Mouse (Mus musculus) kidney, postnatal 0 days (tissue): ENCODE measurements at regions not wholly inside any gene's neighbourhood (a gene's known extent, or its start where the extent isn't known, plus 50 kb on each side); places are given as distances from the start of the nearest gene placed in this dataset.

Experiments used
- ATAC-seq: fragments of 200-750 bp; cut with Nextera tagmentation; replicated peaks from 2 replicates; pipeline ENCODE4 v1.8.0; 2017; ENCODE audit warnings: low read depth, moderate number of reproducible peaks, moderate TSS enrichment, moderate library complexity; ENCODE audit not compliant: low FRiP score
- DNase-seq: peaks from one replicate; pipeline ENCODE4 v3.0.0-alpha.2; 2016; ENCODE audit warnings: low spot score
- H3K27ac ChIP-seq: fragments of 300-500 bp; sonication (generic); 2 replicates; pipeline ENCODE4 v1.5.1; 2014; ENCODE audit warnings: mild to moderate bottlenecking
- H3K27me3 ChIP-seq: fragments of 300-500 bp; sonication (generic); 2 replicates; pipeline ENCODE4 v1.6.1; 2014; ENCODE audit warnings: low read length, mixed read lengths; ENCODE audit not compliant: insufficient read depth
- H3K36me3 ChIP-seq: fragments of 300-500 bp; sonication (generic); 2 replicates; pipeline ENCODE4 v1.6.1; 2014; ENCODE audit warnings: low read length, mixed read lengths; ENCODE audit not compliant: insufficient read depth
- H3K4me1 ChIP-seq: fragments of 300-500 bp; sonication (generic); replicated peaks from 2 replicates; pipeline ENCODE4 v1.6.1; 2014; ENCODE audit warnings: antibody characterized with exemption, low read length, mixed read lengths; ENCODE audit not compliant: insufficient read depth
- H3K4me2 ChIP-seq: fragments of 300-500 bp; sonication (generic); 2 replicates; pipeline ENCODE4 v1.6.1; 2014; ENCODE audit warnings: mild to moderate bottlenecking, low read length, moderate library complexity, mixed read lengths
- H3K4me3 ChIP-seq: fragments of 300-500 bp; sonication (generic); replicated peaks from 2 replicates; pipeline ENCODE4 v1.5.1; 2014; ENCODE audit warnings: low read depth, low read length
- H3K9ac ChIP-seq: fragments of 300-500 bp; sonication (generic); 2 replicates; pipeline ENCODE4 v1.6.1; 2014; ENCODE audit warnings: low read depth, low read length
- H3K9me3 ChIP-seq: fragments of 300-500 bp; sonication (generic); replicated peaks from 2 replicates; pipeline ENCODE4 v1.6.1; 2016; ENCODE audit warnings: low read length, inconsistent platforms, mixed read lengths
- CTCF ChIP-seq: IDR thresholded peaks from 2 replicates; pipeline ENCODE4 v1.5.1; 2016; ENCODE audit warnings: antibody characterized with exemption, low read depth, mild to moderate bottlenecking, moderate library complexity
- WGBS: fragments of 180-500 bp; shearing (Covaris S2); extraction: QIAGEN DNeasy Blood & Tissue Kit; methylation state at CpG from one replicate; pipeline ENCODE4 v1.1.7; 2014; 5-methylcytosine and 5-hydroxymethylcytosine counted together

DNA sequence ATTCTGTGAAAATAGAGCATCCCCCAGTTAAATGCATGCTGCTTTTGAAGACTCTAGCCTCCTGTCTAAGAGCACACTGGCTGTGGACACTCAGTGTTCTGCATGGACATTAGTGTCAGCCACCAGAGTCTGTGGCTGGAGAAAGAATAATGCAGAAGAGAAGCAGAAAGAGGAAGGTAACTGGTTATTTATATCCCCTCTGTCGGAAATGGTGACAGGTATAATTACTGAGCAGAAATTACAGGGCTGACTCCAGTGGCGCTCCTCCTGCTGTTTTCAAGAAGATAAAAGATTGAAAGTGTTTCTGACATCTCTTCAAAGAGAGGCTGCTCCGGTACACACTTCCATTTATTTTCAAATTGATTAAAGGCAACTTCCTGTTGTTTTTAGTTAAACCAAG, 139.5 kb upstream of the Gria1 start:
- Histone ChIP-seq H3K36me3 (no peaks in the 10 kb centered on the region), H3K4me3 (no peak overlapping the region), H3K27me3 (no peaks in the 10 kb centered on the region), H3K9ac (no peak overlapping the region), H3K4me2 (no peak overlapping the region), H3K27ac (no peak overlapping the region), H3K9me3 (no peaks in the 10 kb centered on the region), H3K4me1 (no peaks in the 10 kb centered on the region)
- ATAC-seq (no peak), DNase-seq (peak; percentile 27)
- TF ChIP-seq CTCF = no peak
- 2% methylated on average over 3 of the region's 3 CpGs for WGBS

DNA sequence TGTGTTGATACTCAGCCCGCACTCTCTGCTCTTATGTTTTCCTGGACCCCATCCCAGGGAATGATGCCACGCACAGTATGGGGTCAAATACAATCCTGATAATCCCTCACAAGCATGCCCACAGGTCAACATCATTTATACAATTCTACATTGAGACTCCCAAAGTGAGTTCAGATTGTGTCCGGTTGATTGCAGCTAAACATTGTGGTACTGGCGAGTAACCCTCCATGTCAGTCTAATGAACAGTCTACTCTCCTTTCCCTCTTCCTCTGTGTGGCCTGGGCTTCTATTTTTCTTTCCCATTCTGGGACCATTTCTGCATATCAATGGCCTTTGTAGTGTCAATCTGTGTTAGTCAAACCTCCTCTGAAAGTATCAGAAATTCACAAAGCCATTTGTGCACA, 112.6 kb upstream of the Gria1 start:
- DNase-seq = no peak
- Histone ChIP-seq H3K9ac (no peak overlapping the region), H3K27ac (no peak overlapping the region), H3K4me3 (no peak overlapping the region), H3K4me2 (no peak overlapping the region), H3K36me3 (no peaks in the 10 kb centered on the region), H3K9me3 (no peaks in the 10 kb centered on the region), H3K27me3 (no peaks in the 10 kb centered on the region), H3K4me1 (no peaks in the 10 kb centered on the region)
- TF ChIP-seq CTCF = no peak
- 85% methylated on average over 4 of the region's 4 CpGs for WGBS
- ATAC-seq = no peak

- Histone ChIP-seq H3K27ac (no peak overlapping the region), H3K9me3 (no peaks in the 10 kb centered on the region), H3K36me3 (no peaks in the 10 kb centered on the region), H3K27me3 (no peaks in the 10 kb centered on the region), H3K4me1 (no peaks in the 10 kb centered on the region), H3K9ac (no peak overlapping the region), H3K4me2 (no peak overlapping the region), H3K4me3 (no peak overlapping the region)
- no peak for TF ChIP-seq CTCF
- WGBS = 89% methylated on average over 3 of the region's 3 CpGs
- no peak for ATAC-seq
- DNase-seq = no peak
Observed at GRCm38 (mm10) chr11:56901201-56901600, 110.0 kb upstream of the Gria1 start.

DNA sequence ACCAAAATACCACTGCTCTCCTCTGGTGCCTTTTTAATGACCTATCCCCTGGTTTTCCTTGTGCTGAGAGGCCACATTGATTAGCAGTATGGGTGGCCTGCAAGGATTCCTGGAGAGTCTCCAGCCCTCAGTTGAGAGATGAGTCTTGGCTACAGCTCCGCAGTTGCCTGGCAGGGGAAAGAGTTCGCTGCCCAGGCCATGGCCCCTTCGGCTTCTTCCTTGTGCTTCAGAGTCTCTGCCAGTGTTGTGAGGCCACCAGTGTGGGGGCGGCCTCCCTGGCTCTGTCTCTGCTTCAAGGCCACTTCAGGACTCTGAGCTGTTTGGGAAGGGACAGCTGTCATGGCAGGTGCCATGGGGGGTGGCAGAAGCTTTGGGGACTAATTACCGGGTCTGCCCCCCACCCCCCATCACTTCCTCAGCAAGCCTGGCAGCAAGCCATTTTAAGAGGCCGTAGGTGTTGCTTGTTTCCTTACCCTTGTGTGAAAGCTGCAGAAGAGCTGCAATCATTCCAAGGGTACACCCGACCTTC, 85.8 kb upstream of the Gria1 start:
- DNase-seq = no peak
- TF ChIP-seq CTCF = no peak
- 74% methylated on average over 7 of the region's 7 CpGs for WGBS

GRCm38 (mm10) chr11:56932766-56933165, 78.4 kb upstream of the Gria1 start:
- no peak for DNase-seq
- Histone ChIP-seq H3K4me2 (no peak overlapping the region), H3K4me3 (no peak overlapping the region), H3K27ac (no peak overlapping the region), H3K4me1 (no peaks in the 10 kb centered on the region), H3K9ac (no peak overlapping the region), H3K36me3 (no peaks in the 10 kb centered on the region), H3K27me3 (no peaks in the 10 kb centered on the region), H3K9me3 (no peaks in the 10 kb centered on the region)
- ATAC-seq = no peak
- WGBS = 43% methylated on average over 7 of the region's 7 CpGs
- TF ChIP-seq CTCF = no peak

More for the DNA sequence above, 85.8 kb upstream of the Gria1 start:
- no peak overlapping the region for H3K4me3 ChIP-seq
- no peaks in the 10 kb centered on the region for H3K4me1 ChIP-seq
- H3K27me3 ChIP-seq = no peaks in the 10 kb centered on the region
- H3K27ac ChIP-seq = no peak overlapping the region
- no peaks in the 10 kb centered on the region for H3K36me3 ChIP-seq
- no peak overlapping the region for H3K4me2 ChIP-seq
- H3K9ac ChIP-seq = no peak overlapping the region
- H3K9me3 ChIP-seq = no peaks in the 10 kb centered on the region
- no peak for ATAC-seq

DNA sequence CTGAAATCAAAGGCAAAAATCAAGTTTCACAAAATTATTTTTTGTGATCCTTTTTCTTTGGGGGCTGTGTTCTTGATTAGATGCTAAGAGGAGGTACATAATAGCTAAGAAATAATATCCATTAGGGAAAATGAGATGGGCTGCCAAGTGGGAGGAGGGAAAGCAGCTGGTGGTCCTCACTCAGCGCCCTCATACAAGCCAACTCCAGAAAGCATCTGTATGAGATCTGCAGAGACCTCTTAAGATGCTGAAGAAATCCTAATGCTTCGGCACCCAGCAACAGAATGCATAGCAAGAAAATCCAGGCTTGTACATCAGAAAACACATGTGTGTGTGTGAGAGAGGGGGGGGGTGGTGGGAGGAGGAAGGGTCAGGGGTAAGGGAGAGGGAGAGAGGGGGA, 58.8 kb upstream of the Gria1 start:
- WGBS = 74% methylated on average over 2 of the region's 2 CpGs
- ATAC-seq (no peak), DNase-seq (no peak)
- H3K27ac ChIP-seq = no peak overlapping the region
- no peak overlapping the region for H3K4me2 ChIP-seq
- no peaks in the 10 kb centered on the region for H3K27me3 ChIP-seq
- H3K9ac ChIP-seq = no peak overlapping the region
- no peak overlapping the region for H3K4me3 ChIP-seq
- H3K4me1 ChIP-seq = no peaks in the 10 kb centered on the region
- no peak for TF ChIP-seq CTCF
- no peaks in the 10 kb centered on the region for H3K9me3 ChIP-seq
- H3K36me3 ChIP-seq = no peaks in the 10 kb centered on the region

DNA sequence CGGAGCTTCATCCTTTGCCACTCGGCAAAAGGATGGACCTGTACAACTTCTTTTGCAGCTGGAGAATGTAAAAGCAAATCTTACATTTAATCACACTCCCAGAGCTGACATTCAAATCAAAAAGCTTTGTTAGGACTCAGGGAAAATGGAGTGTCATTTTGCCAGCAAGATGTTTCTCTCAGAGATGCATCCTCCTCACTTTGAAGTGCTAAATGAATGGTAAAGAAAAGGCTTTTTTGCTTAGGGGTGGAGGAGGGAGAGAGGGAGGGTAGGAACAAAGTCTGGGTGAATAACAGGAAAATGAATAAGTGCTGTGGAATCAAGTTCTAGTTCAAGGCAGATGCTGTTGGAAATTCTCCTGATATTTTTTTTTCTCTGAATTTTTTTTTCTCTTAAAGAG, 53.4 kb upstream of the Gria1 start:
- no peak for TF ChIP-seq CTCF
- 86% methylated on average over 2 of the region's 2 CpGs for WGBS
- H3K9me3 ChIP-seq = no peaks in the 10 kb centered on the region

More for the DNA sequence above, 53.4 kb upstream of the Gria1 start:
- no peaks in the 10 kb centered on the region for H3K36me3 ChIP-seq
- H3K27me3 ChIP-seq = no peaks in the 10 kb centered on the region
- no peak overlapping the region for H3K9ac ChIP-seq
- H3K4me3 ChIP-seq = no peak overlapping the region
- ATAC-seq (no peak), DNase-seq (no peak)
- H3K27ac ChIP-seq = no peak overlapping the region
- no peaks in the 10 kb centered on the region for H3K4me1 ChIP-seq
- no peak overlapping the region for H3K4me2 ChIP-seq
